Mouse (Mus musculus) testis, postnatal 14 days (tissue): ENCODE data around the gene Rasgef1a.

ENCODE experiments used
- DNase-seq: peaks from one replicate; pipeline ENCODE4 v3.0.0; 2021; ENCODE audit warnings: low spot score

Gene Rasgef1a

GRCm38 (mm10) chr6:118072176-118072575 is 60.9 kb downstream of the Rasgef1a start:
- no peak for DNase-seq

GRCm38 (mm10) chr6:118074151-118074550 is 62.9 kb downstream of the Rasgef1a start:
- no peak for DNase-seq

GRCm38 (mm10) chr6:118076256-118076655 is 65.0 kb downstream of the Rasgef1a start:
- no peak for DNase-seq

DNA sequence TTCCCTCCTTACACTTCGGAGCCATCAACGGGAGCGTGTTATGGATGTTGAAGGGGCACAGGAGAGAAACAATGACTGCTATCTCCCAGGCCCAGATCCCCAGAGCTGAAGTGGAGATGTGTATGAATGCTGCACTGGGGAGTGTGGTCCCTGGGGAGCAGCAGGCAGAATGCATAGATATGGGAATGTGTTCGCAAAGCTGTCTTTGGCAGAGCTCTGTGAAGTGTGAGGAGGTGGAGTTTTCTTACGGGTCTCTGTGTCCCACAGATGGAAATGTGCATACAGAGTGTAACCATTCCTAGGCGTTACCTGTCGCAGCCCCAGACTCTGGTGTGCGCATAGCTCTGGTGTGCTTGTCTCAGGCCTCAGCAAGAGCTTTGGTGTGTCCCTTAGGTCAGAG is 65.5 kb downstream of the Rasgef1a start:
- no peak for DNase-seq

DNA sequence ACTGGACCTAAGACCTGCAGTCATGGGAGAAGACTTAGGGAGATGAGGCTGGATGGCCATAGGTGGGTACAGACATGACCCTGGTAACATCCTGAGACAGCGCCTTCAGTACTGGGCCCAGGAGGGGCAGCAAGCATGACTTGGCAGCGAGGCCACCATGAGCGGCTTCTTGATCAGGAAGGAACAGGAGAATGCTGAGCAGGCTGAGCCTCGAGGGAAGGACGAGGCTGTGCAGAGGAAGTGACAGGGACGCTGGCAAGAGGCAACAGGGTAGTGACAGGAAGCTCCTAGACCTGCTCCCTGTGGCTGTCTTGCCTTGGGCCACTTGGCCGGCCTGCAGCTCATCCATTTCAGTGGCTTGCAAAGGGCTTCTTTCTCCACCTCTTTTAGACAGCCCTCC is 66.2 kb downstream of the Rasgef1a start:
- DNase-seq: no peak

- DNase-seq: no peak
Measured at GRCm38 (mm10) chr6:118078751-118079150, 67.5 kb downstream of the Rasgef1a start.

- DNase-seq: no peak
Measured at GRCm38 (mm10) chr6:118079292-118079691, 68.1 kb downstream of the Rasgef1a start.

DNA sequence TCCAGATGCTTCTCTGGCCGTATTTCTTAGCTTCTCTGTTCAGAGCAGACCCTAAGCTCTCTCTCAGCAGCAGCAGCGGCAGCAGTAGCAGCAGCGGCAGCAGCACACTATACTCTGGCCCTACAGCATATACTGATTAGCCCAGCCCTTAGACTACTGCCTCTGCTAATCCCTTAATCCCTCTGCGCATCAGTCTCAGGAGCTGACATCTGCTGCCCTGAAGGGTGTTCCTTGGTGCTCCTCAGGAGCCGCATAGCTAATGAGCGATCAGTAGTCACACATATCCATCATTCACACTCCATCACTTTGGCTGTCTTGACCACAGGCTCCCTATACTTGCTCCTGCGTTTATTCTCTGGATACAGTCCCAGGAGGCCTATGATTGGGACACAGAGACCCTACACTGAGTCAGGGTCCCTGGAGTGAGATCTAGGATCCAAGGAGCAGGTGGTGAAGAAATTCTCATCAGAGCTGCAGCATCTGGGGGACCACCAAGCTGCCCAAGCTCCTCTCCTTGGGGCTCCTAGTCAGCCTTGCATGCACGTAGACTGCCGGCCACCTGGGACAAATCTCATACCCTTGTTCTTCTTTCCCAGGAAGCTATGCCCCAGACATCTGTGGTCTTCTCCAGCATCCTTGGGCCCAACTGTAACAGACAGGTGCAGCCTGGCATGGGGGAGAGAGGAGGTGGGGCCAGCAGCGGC is 68.7 kb downstream of the Rasgef1a start:
- DNase-seq: no peak

DNA sequence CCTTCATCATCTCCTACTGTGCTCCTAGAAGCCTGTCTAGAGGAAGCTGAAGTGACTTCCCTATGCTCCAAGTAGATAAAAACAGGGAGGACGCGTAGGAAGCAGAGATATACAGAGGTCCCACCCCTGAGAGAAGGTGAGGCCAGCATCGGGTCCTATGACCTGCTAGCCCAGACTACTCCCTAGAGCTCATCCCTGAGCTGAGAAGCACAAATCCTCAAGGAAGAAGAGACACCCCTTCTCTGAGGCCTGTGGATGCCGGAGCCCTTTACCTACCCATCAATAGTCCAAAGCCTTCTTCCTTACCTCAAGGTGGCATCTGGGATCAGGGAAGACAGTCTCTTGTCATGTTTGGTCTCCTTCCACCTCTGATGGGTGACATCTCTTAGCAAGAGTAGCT is 69.5 kb downstream of the Rasgef1a start:
- DNase-seq: no peak

DNA sequence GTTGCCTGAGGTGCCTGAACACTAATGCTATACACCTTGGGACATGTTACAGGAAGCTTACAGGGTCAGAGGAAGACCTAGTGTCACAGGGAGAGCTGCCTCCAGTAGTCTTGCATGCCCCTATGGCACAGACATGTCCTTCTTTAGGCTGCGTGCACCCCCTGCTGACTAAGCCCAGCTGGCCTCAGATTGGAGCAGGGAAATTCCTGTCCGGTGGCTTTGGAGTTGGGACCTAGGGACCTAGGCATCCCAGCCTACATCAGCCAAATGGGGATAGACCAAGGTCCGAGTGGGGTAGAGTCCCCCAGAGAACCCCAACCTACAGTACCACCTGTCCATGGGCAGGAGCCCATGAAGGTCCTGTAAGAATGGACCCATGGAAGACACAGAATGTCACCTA is 71.1 kb downstream of the Rasgef1a start:
- DNase-seq: no peak

GRCm38 (mm10) chr6:118083608-118084007 is 72.4 kb downstream of the Rasgef1a start:
- DNase-seq: no peak

- DNase-seq: no peak
Measured at GRCm38 (mm10) chr6:118084596-118084995, 73.4 kb downstream of the Rasgef1a start.

DNA sequence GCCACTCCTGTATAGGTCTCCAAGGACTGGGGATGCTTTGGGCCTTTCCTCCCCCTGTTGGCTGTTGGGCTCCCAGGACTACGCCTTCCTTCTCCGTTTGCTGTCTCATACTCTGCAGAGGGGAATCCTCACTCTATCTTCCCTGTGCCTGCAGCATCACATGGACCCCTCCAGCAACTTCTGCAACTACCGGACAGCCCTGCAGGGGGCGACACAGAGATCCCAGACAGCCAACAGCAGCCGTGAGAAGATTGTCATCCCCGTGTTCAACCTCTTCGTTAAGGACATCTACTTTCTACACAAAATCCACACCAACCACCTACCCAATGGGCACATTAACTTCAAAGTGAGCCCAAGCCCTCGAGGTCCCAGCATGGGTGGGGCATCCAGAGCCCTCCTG is 76.7 kb downstream of the Rasgef1a start:
- no peak for DNase-seq

GRCm38 (mm10) chr6:118088750-118089440 is 77.7 kb downstream of the Rasgef1a start:
- no peak for DNase-seq

DNA sequence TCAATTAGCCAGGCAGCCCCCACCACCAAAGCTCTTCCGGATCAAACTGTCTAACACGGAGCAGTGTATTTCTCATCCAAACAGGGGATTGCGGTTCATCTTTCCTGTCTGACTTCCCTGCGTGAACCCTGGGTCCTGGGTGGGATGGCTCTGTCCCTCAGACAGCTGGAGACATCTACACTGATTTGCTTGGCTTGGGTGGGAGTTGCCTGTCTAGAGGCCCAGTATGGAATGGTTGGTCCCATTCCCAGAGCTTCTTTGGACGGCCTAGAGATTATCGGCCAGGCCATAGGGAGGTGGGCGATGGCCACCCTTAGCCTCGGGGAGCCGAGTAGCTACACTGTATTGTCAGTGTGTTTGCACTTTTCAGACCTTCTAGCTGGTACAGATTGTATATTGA is 79.6 kb downstream of the Rasgef1a start:
- no peak for DNase-seq

- no peak for DNase-seq
Measured at GRCm38 (mm10) chr6:118097765-118098365, 86.6 kb downstream of the Rasgef1a start.

GRCm38 (mm10) chr6:118099311-118099802 is 88.1 kb downstream of the Rasgef1a start:
- DNase-seq: no peak

GRCm38 (mm10) chr6:118111810-118112209 is 100.6 kb downstream of the Rasgef1a start:
- DNase-seq: no peak

DNA sequence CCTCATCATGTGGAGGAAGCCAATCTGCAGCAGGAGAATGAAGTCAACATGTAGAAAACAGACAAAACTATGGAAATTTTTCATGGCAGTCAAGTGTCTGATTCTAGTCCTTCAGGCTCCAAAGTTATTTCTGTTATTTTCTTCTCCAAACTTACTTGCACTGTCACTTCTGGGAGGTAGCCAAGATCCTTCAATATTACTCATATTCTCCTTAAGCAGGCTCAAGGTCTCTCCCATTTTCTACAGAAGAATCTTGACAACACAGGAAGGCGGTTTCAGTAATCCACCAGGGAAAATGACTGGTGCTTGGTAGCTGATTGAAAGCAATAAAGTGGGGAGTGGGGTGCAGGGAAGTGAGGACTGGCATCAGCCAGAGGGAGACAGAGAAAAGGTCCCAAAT is 111.5 kb downstream of the Rasgef1a start:
- no peak for DNase-seq

- no peak for DNase-seq
Measured at GRCm38 (mm10) chr6:118126577-118126976, 115.3 kb downstream of the Rasgef1a start.

- no peak for DNase-seq
Measured at GRCm38 (mm10) chr6:118127198-118127597, 116.0 kb downstream of the Rasgef1a start.

DNA sequence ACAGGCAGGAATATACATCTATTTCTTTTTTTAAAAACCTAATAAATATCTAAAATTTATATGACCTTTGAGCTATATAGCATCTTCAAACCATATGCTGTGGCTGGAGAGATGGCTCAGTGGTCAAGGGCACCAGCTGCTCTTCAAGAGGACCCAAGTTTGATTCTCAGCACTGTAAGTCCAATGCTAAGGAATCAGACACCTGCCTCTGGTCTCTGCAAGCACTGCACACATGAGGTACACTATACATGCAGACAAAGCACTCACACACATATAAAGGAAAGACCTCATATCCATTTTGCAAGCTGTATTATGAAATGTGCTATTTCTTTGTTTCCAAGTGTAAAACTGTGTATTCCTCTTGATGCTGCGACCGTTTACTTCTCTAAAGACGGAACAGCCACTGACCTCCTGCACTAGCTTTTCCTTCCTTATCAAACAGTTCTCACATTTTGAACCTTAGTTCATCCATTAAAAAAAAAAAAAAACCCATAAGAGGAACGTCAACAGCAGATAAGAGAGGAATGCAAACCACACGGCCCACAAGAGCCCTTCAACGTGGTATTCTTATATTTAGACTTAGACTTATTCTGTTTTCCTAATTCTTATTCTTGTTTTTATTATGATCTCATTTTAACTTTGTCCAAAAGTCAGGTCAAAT is 116.7 kb downstream of the Rasgef1a start:
- no peak for DNase-seq

- no peak for DNase-seq
Measured at GRCm38 (mm10) chr6:118130022-118130421, 118.8 kb downstream of the Rasgef1a start.
